Mouse (Mus musculus): ENCODE data around the gene Duox1. TPM values are rescaled to one million over a fixed set of nuclear protein-coding genes. Genes with fewer than 3 reads are reported as not detected.

Gene Duox1
- polyA plus RNA-seq, 1 experiment from 2014 or later, result not detected

DNA sequence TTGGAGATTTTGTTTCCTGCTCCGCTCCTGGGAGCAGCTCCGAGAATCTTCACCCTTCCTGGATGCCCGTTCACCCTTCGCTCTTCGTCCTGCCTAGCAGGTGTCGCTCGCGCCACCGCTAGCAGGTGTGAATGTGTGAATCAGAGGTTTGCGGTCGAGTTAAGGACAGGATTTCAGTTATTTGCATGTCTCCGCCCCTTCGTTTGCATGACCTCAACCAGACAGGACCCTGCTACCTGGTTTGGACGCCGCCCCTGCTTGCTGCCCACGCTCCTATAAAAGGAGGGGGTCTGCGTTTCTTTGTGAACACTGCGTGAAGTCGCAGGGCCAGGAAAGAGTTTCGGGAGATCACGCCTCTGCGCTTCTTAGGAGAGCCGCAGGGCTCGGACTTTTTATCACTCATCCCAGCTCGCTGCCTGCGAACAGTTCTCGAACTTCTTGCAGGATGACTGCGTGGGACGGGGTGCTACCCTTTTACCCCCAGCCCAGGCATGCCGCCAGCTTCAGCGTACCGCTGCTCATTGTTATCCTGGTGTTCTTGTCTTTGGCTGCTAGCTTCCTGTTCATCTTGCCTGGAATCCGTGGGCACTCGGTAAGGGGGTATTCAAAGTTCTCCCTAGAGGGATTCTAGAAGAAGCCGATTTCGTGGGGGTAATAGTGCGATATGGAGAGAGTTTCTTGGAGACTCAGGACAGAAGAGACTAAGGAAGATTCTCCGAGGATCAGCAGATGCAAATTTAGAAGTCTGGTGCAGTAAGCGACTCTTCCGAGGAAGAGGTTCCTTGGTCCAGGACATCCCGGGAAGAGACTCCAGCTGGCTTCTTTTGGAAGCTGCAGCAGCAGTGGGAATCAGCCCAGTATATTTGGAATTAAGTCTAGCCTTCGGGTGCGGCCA is 16.6 kb upstream of the Duox1 start, which contains the start of gene Duoxa2:
Gene Duoxa2 (plus strand): TSS at position 305 of the 895 bp plus-strand sequence.
- WGBS (ENCODE audit: insufficient replicate concordance), result 2% methylated on average over 43 of the region's 43 CpGs
- ATAC-seq (ENCODE audit: low read depth), result no peak
- Histone ChIP-seq H3K4me3 (ENCODE audit: low read depth, low read length) (peak within 1 kb of the TSS; percentile 37), H3K4me2 (ENCODE audit: low read depth, low read length) (peak within 1 kb of the TSS; percentile 41; the same call in 1 of the 2 replicates), H3K4me1 (ENCODE audit: control insufficient read depth, low read depth, low read length) (peaks cover 11% of the 10 kb centered on the region), H3K36me3 (ENCODE audit: control insufficient read depth, insufficient read depth) (no peaks in the 10 kb centered on the region), H3K27ac (ENCODE audit: low read length) (no peak within 1 kb of the TSS), H3K9ac (ENCODE audit: low read depth, low read length) (no peak within 1 kb of the TSS), H3K27me3 (ENCODE audit: control insufficient read depth, insufficient read depth, low read depth, low read length) (peaks cover 92% of the 10 kb centered on the region), H3K9me3 (replicated peaks; ENCODE audit: control insufficient read depth, low read length) (no peaks in the 10 kb centered on the region)

DNA sequence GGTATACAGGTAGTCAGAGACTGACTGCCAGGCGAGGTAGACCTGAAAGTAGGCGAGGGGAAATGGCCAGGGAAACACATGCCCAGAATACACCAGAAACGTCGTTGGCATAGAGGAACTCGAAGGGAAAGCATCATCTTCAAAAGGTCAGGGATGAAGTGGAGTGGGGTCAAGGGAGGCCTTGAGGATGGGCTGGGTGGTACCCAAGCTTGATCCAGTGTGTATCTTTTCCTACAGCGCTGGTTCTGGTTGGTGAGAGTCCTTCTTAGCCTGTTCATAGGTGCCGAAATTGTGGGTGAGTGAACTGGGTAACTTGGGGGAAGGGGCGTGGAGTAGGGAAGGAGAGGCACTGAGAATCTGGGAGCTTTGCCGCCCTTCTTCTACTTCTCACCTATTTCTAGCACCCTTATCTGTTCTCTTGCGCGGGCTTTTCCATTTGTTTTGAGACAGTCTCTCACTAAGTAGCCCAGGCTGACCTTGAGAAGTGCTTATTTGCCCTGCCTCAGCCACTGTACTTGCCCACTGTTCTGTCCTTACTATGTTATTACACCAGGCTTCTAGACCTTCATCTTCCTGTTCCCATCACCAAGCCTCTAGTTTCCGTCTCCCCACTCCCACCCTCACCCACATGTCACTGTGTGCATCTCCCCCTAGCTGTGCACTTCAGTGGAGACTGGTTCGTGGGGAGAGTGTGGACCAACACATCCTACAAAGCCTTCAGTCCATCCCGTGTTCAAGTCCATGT is 15.4 kb upstream of the Duox1 start:
- H3K9me3 ChIP-seq (replicated peaks; ENCODE audit: control insufficient read depth, low read length), result no peaks in the 10 kb centered on the region
- no peak overlapping the region for H3K4me3 ChIP-seq (ENCODE audit: low read depth, low read length)
- peaks cover 79% of the 10 kb centered on the region for H3K27me3 ChIP-seq (ENCODE audit: control insufficient read depth, insufficient read depth, low read depth, low read length)
- ATAC-seq (ENCODE audit: low read depth), result no peak
- H3K4me2 ChIP-seq (ENCODE audit: low read depth, low read length), result no peak overlapping the region
- no peak overlapping the region for H3K9ac ChIP-seq (ENCODE audit: low read depth, low read length)
- H3K4me1 ChIP-seq (ENCODE audit: control insufficient read depth, low read depth, low read length), result peaks cover 11% of the 10 kb centered on the region
- 9% methylated on average over 14 of the region's 14 CpGs for WGBS (ENCODE audit: insufficient replicate concordance)
- H3K36me3 ChIP-seq (ENCODE audit: control insufficient read depth, insufficient read depth), result no peaks in the 10 kb centered on the region
- H3K27ac ChIP-seq (ENCODE audit: low read length), result no peak overlapping the region

DNA sequence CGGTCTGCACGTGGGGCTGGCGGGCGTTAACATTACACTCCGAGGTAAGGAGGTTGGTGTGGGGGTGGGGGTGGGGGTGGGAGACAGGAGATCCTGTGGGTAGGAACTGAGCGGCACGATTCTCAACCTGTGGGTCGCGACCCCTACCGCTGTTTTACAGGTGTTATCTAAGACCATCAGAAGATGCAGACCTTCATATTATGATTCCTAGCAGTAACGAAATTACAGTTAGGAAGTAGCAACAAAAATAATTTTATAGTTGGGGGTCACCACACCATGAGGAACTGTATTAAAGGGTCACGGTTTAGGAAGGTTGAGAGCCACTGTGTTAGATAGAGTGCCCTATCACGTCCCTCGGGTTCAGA is 14.8 kb upstream of the Duox1 start:
- Histone ChIP-seq H3K4me3 (ENCODE audit: low read depth, low read length) (no peak overlapping the region; the same call in 1 of the 2 replicates), H3K9ac (ENCODE audit: low read depth, low read length) (no peak overlapping the region), H3K27me3 (ENCODE audit: control insufficient read depth, insufficient read depth, low read depth, low read length) (peaks cover 74% of the 10 kb centered on the region), H3K36me3 (ENCODE audit: control insufficient read depth, insufficient read depth) (no peaks in the 10 kb centered on the region), H3K4me1 (ENCODE audit: control insufficient read depth, low read depth, low read length) (peaks cover 11% of the 10 kb centered on the region), H3K9me3 (replicated peaks; ENCODE audit: control insufficient read depth, low read length) (no peaks in the 10 kb centered on the region), H3K27ac (ENCODE audit: low read length) (no peak overlapping the region), H3K4me2 (ENCODE audit: low read depth, low read length) (no peak overlapping the region)
- 5% methylated on average over 14 of the region's 14 CpGs for WGBS (ENCODE audit: insufficient replicate concordance)
- no peak for ATAC-seq (ENCODE audit: low read depth)

DNA sequence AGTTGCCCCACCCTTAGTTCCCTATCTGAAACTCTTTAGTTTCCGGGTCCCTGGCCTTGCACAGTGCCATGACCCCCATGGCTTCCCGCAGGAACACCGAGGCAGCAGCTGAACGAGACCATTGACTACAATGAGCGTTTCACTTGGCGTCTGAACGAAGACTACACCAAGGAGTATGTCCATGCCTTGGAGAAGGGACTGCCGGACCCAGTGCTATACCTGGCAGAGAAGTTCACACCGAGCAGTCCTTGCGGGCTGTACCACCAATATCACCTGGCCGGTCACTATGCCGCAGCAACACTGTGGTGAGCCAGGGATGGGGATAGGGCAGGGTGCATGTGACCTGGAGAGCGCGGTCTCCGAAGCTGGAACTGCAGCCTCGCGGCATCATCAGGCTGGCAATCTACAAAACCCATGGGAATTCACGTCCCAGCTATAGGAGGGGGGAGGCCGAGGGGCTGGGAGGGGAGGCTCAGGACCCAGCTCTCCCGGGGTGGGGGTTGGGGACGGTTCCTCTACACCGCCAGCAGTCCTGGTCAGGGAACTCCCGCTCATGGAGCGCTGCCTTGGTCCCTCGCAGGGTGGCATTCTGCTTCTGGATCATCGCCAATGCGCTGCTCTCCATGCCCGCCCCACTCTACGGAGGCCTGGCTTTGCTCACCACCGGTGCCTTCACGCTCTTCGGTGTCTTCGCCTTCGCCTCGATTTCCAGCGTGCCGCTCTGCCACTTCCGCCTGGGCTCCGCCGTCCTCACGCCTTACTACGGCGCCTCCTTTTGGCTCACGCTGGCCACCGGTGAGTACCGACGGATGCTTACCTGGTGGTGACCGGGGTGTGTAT is 14.2 kb upstream of the Duox1 start:
- WGBS (ENCODE audit: insufficient replicate concordance), result 1% methylated on average over 48 of the region's 48 CpGs
- H3K4me3 ChIP-seq (ENCODE audit: low read depth, low read length), result peak overlapping the region; percentile 34
- no peaks in the 10 kb centered on the region for H3K9me3 ChIP-seq (replicated peaks; ENCODE audit: control insufficient read depth, low read length)
- peaks cover 11% of the 10 kb centered on the region for H3K4me1 ChIP-seq (ENCODE audit: control insufficient read depth, low read depth, low read length)
- H3K27ac ChIP-seq (ENCODE audit: low read length), result no peak overlapping the region
- H3K27me3 ChIP-seq (ENCODE audit: control insufficient read depth, insufficient read depth, low read depth, low read length), result peaks cover 69% of the 10 kb centered on the region
- peak overlapping the region; percentile 41 for H3K4me2 ChIP-seq (ENCODE audit: low read depth, low read length)
- H3K9ac ChIP-seq (ENCODE audit: low read depth, low read length), result no peak overlapping the region
- ATAC-seq (ENCODE audit: low read depth), result no peak
- H3K36me3 ChIP-seq (ENCODE audit: control insufficient read depth, insufficient read depth), result no peaks in the 10 kb centered on the region

DNA sequence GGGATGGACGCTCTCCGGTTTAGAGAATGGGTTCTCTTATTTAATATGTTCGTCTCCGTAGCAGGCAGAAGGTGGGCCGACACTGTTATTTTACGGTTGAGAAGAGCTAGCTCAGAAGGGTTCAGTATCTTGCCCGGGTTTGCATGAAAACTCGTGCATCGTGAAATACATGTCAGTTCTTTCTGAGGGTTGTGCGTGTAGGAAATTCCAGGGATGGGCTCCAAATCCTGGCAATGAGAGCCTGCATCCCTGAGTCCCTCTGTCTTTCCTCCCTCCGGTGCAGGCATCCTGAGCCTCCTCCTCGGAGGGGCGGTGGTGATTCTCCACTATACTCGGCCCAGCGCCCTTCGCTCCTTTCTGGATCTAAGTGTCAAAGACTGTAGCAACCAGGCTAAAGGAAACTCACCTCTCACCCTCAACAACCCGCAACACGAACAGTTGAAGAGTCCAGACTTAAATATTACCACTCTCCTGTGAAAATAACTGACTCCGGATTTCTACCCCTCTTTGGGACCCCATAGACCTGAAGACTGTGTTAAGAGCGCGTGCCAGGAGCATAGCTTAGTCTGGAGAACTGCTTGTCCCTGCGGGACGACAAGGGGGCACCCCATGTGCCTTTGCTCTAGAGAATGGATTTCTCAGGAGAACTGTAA is 13.4 kb upstream of the Duox1 start:
- H3K27ac ChIP-seq (ENCODE audit: low read length), result no peak overlapping the region
- peaks cover 70% of the 10 kb centered on the region for H3K27me3 ChIP-seq (ENCODE audit: control insufficient read depth, insufficient read depth, low read depth, low read length)
- no peak overlapping the region for H3K9ac ChIP-seq (ENCODE audit: low read depth, low read length)
- no peaks in the 10 kb centered on the region for H3K36me3 ChIP-seq (ENCODE audit: control insufficient read depth, insufficient read depth)
- peak overlapping the region; percentile 34 for H3K4me3 ChIP-seq (ENCODE audit: low read depth, low read length)
- H3K4me1 ChIP-seq (ENCODE audit: control insufficient read depth, low read depth, low read length), result peaks cover 11% of the 10 kb centered on the region
- H3K9me3 ChIP-seq (replicated peaks; ENCODE audit: control insufficient read depth, low read length), result no peaks in the 10 kb centered on the region
- WGBS (ENCODE audit: insufficient replicate concordance), result 10% methylated on average over 23 of the region's 23 CpGs
- ATAC-seq (ENCODE audit: low read depth), result no peak
- H3K4me2 ChIP-seq (ENCODE audit: low read depth, low read length), result peak overlapping the region; percentile 41

DNA sequence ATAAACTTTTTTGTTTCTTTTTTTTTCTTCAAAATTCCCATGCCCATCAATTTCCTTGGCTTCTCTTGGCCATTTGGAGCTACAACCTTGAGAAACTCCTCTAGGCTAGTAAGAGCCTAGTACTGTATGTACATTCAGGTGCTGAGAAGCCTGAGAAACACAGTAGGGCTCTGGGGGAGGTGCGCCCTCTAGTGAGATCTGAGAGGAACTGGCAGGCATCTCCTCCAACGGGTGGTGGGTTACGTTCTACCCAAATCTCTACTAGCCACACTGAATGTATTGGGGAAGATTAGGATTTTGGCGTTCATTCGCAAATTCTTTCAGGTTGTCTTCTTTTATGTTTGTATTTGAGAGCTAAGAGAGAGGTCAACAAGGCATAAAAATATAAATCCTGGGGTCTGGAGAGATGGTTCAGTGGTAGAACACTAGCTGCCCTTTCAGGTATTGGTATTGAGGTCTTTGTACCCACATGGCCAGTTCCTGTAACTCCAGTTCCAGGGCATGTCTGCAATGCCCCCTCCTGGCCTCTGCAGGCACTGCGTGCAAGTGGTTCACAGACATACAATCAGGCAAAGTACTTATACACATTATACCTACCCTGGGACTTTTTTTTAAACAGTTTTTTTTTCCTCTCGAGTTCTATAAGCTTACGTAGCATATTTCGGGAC is 12.8 kb upstream of the Duox1 start:
- Histone ChIP-seq H3K36me3 (ENCODE audit: control insufficient read depth, insufficient read depth) (no peaks in the 10 kb centered on the region), H3K27ac (ENCODE audit: low read length) (no peak overlapping the region), H3K9me3 (replicated peaks; ENCODE audit: control insufficient read depth, low read length) (no peaks in the 10 kb centered on the region), H3K9ac (ENCODE audit: low read depth, low read length) (no peak overlapping the region), H3K4me2 (ENCODE audit: low read depth, low read length) (no peak overlapping the region), H3K4me1 (ENCODE audit: control insufficient read depth, low read depth, low read length) (peaks cover 11% of the 10 kb centered on the region), H3K4me3 (ENCODE audit: low read depth, low read length) (no peak overlapping the region), H3K27me3 (ENCODE audit: control insufficient read depth, insufficient read depth, low read depth, low read length) (peaks cover 67% of the 10 kb centered on the region)
- peak; percentile 50 for ATAC-seq (ENCODE audit: low read depth)
- 6% methylated on average over 9 of the region's 9 CpGs for WGBS (ENCODE audit: insufficient replicate concordance)

DNA sequence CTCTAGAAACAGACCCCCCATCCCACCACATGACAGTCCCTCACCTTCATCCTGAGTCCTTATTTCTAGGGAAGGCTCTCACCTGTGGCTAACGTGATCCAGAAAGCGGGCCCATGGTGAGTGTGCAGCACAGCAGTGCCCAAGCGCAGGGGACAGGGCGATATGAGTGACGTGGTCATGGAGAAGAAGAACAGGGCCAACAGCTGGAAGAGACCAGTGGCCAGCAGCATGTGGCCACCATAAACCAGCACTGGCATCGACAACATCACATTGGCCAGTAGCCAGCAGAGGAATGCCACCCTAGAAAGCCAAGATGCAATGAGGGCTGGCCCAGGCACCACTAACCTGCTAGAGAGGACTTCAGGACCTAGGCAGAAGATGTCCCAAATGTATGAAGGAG is 10.9 kb upstream of the Duox1 start:
- H3K4me2 ChIP-seq (ENCODE audit: low read depth, low read length), result no peak overlapping the region
- H3K36me3 ChIP-seq (ENCODE audit: control insufficient read depth, insufficient read depth), result no peaks in the 10 kb centered on the region
- no peak for ATAC-seq (ENCODE audit: low read depth)
- no peak overlapping the region for H3K27ac ChIP-seq (ENCODE audit: low read length)
- no peak overlapping the region for H3K9ac ChIP-seq (ENCODE audit: low read depth, low read length)
- peaks cover 52% of the 10 kb centered on the region for H3K27me3 ChIP-seq (ENCODE audit: control insufficient read depth, insufficient read depth, low read depth, low read length)
- WGBS (ENCODE audit: insufficient replicate concordance), result 71% methylated on average over 6 of the region's 6 CpGs
- peaks cover 6% of the 10 kb centered on the region for H3K4me1 ChIP-seq (ENCODE audit: control insufficient read depth, low read depth, low read length)
- H3K4me3 ChIP-seq (ENCODE audit: low read depth, low read length), result no peak overlapping the region
- H3K9me3 ChIP-seq (replicated peaks; ENCODE audit: control insufficient read depth, low read length), result no peaks in the 10 kb centered on the region
